Mouse (Mus musculus): ENCODE results near the gene Rgs7.

DNA sequence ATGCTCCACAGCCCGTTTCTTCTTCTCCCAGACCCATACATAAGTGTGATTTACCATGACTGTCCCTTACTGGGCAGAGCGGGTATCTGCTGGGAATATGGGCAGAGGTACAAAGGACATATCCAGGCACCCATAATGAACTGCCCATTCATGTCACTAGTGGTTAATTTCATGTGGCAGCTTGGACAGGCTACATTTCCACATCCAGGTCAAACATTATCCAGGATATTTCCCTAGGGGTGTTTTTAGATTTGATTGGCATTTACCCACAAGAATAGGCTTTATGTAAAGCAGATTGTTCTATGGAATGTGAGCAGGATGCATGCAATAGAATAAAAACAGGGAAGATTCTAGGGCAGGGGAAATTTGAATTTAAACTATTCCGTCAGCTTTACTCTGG lies 128.7 kb downstream of the Rgs7 start:
- TF ChIP-seq POLR2A (IDR thresholded peaks at IDR 0.05; ENCODE audit: insufficient read length, low read depth) (no peak), E2F4 (IDR thresholded peaks at IDR 0.05; ENCODE audit: insufficient read depth) (no peak), MYOG (IDR thresholded peaks at IDR 0.05; ENCODE audit: control insufficient read depth in 1 of 3, insufficient read depth in 1 of 3, insufficient read length in 2 of 3, low read depth in 2 of 3) (no peak), TCF3 (IDR thresholded peaks at IDR 0.05; ENCODE audit: insufficient read length, low read depth) (no peak)
